Mouse (Mus musculus) kidney, postnatal 10 days (tissue): ENCODE results near the gene Hnrnpr.

ENCODE experiments used
- DNase-seq: peaks from one replicate; pipeline ENCODE4 v3.0.0; 2021; ENCODE audit warnings: mixed read lengths

The Hnrnpr gene

GRCm38 (mm10) chr4:136310229-136311041, at the start of gene Hnrnpr:
TSS of gene Hnrnpr (plus strand) at chr4:136310942.
- peak; percentile 100 for DNase-seq

- peak; percentile 46 for DNase-seq
These were observed 48.8 kb upstream of the Hnrnpr start for GRCm38 (mm10) chr4:136261912-136262311.

GRCm38 (mm10) chr4:136263555-136263954, 47.2 kb upstream of the Hnrnpr start:
- DNase-seq, result no peak

- no peak for DNase-seq
These were observed 43.9 kb upstream of the Hnrnpr start for GRCm38 (mm10) chr4:136266716-136267343.

GRCm38 (mm10) chr4:136268912-136269311, 41.8 kb upstream of the Hnrnpr start:
- no peak for DNase-seq

GRCm38 (mm10) chr4:136270648-136271047, 40.1 kb upstream of the Hnrnpr start:
- DNase-seq, result peak; percentile 47

GRCm38 (mm10) chr4:136281097-136281496, 29.6 kb upstream of the Hnrnpr start:
- DNase-seq, result no peak

GRCm38 (mm10) chr4:136281611-136282010, 29.1 kb upstream of the Hnrnpr start:
- no peak for DNase-seq

- peak; percentile 52 for DNase-seq
These were observed 27.9 kb upstream of the Hnrnpr start for GRCm38 (mm10) chr4:136282621-136283480.

GRCm38 (mm10) chr4:136283783-136284182, 27.0 kb upstream of the Hnrnpr start:
- DNase-seq, result no peak

- peak; percentile 92 for DNase-seq
These were observed 26.3 kb upstream of the Hnrnpr start, which contains the start of gene Zfp46 for GRCm38 (mm10) chr4:136284455-136284854. TSS of gene Zfp46 (plus strand) at chr4:136284683.

- DNase-seq, result peak; percentile 26
These were observed 25.9 kb upstream of the Hnrnpr start for GRCm38 (mm10) chr4:136284891-136285290.

- peak; percentile 96 for DNase-seq
These were observed 25.4 kb upstream of the Hnrnpr start for GRCm38 (mm10) chr4:136285348-136285810.

- DNase-seq, result peak; percentile 98
These were observed 24.9 kb upstream of the Hnrnpr start for GRCm38 (mm10) chr4:136285811-136286371.

- DNase-seq, result no peak
These were observed 20.6 kb upstream of the Hnrnpr start for GRCm38 (mm10) chr4:136289918-136290780.

- DNase-seq, result no peak
These were observed 19.8 kb upstream of the Hnrnpr start for GRCm38 (mm10) chr4:136290781-136291595.

- no peak for DNase-seq
These were observed 19.1 kb upstream of the Hnrnpr start for GRCm38 (mm10) chr4:136291692-136292091.

GRCm38 (mm10) chr4:136295941-136296340, 14.8 kb upstream of the Hnrnpr start:
- peak; percentile 45 for DNase-seq

GRCm38 (mm10) chr4:136302462-136302861, 8.3 kb upstream of the Hnrnpr start:
- DNase-seq, result no peak

GRCm38 (mm10) chr4:136304181-136304580, 6.6 kb upstream of the Hnrnpr start:
- peak; percentile 56 for DNase-seq

- no peak for DNase-seq
These were observed 2.4 kb upstream of the Hnrnpr start for GRCm38 (mm10) chr4:136308355-136308754.
